Mouse (Mus musculus) cerebellum, adult 9-10 months (tissue): ENCODE results near the gene Psap.
"Not testable (repeated sequence)": the region's sequence is repeated elsewhere in the genome, so short reads cannot be mapped to it uniquely, and the experiment has no call there.

ENCODE experiments used
- DNase-seq: peaks from one replicate; pipeline ENCODE4 v3.0.0; 2022

Gene Psap

GRCm38 (mm10) chr10:60277207-60278005, at the start of gene Psap:
TSS of gene Psap (plus strand) at chr10:60277627.
- DNase-seq = peak; percentile 95

- no peak for DNase-seq
These were observed 49.8 kb upstream of the Psap start for GRCm38 (mm10) chr10:60227666-60228065.

- DNase-seq = no peak
These were observed 48.3 kb upstream of the Psap start for GRCm38 (mm10) chr10:60229113-60229512.

- DNase-seq = no peak
These were observed 46.9 kb upstream of the Psap start for GRCm38 (mm10) chr10:60230321-60231088.

- no peak for DNase-seq
These were observed 43.4 kb upstream of the Psap start for GRCm38 (mm10) chr10:60234006-60234405.

- not testable (repeated sequence) for DNase-seq
These were observed 41.6 kb upstream of the Psap start for GRCm38 (mm10) chr10:60235876-60236275.

- DNase-seq = peak; percentile 64
These were observed 39.8 kb upstream of the Psap start for GRCm38 (mm10) chr10:60237475-60238154.

GRCm38 (mm10) chr10:60240416-60240815, 37.0 kb upstream of the Psap start:
- no peak for DNase-seq

GRCm38 (mm10) chr10:60243941-60244340, 33.5 kb upstream of the Psap start:
- DNase-seq = no peak

- peak; percentile 97 for DNase-seq
These were observed 32.4 kb upstream of the Psap start for GRCm38 (mm10) chr10:60245041-60245440.

- peak; percentile 19 for DNase-seq
These were observed 31.8 kb upstream of the Psap start for GRCm38 (mm10) chr10:60245635-60246034.

GRCm38 (mm10) chr10:60246519-60246918, 30.9 kb upstream of the Psap start:
- DNase-seq = peak; percentile 54

GRCm38 (mm10) chr10:60248345-60248744, 29.1 kb upstream of the Psap start:
- DNase-seq = not testable (repeated sequence)

GRCm38 (mm10) chr10:60250426-60250965, 26.9 kb upstream of the Psap start:
- no peak for DNase-seq

GRCm38 (mm10) chr10:60252187-60252586, 25.2 kb upstream of the Psap start:
- DNase-seq = no peak

GRCm38 (mm10) chr10:60252606-60253005, 24.8 kb upstream of the Psap start:
- no peak for DNase-seq

GRCm38 (mm10) chr10:60256088-60256487, 21.3 kb upstream of the Psap start:
- DNase-seq = no peak

GRCm38 (mm10) chr10:60257261-60257825, 20.1 kb upstream of the Psap start:
- DNase-seq = no peak

- DNase-seq = no peak
These were observed 16.7 kb upstream of the Psap start for GRCm38 (mm10) chr10:60260557-60261294.

- no peak for DNase-seq
These were observed 15.9 kb upstream of the Psap start for GRCm38 (mm10) chr10:60261530-60261929.

GRCm38 (mm10) chr10:60262386-60262785, 15.0 kb upstream of the Psap start:
- DNase-seq = peak; percentile 45

- DNase-seq = no peak
These were observed 14.1 kb upstream of the Psap start for GRCm38 (mm10) chr10:60263351-60263750.
